Mouse (Mus musculus): Measurements from ENCODE around the gene Rbfox1.

GRCm38 (mm10) chr16:7360706-7361105 lies 1475.6 kb downstream of the Rbfox1 start:
- TF ChIP-seq POLR2A (IDR thresholded peaks at IDR 0.05; ENCODE audit: insufficient read depth, low read length) (no peak), EP300 (IDR thresholded peaks at IDR 0.05; ENCODE audit: insufficient read depth, low read depth, low read length) (no peak)
